Mouse (Mus musculus) embryonic facial prominence, embryonic 15.5 days (tissue): Measurements from ENCODE around the gene Plxna3. TPM values are rescaled to one million over a fixed set of nuclear protein-coding genes. Genes with fewer than 3 reads are reported as not detected.

Experiments used
- ATAC-seq: fragments of 200-750 bp; cut with Nextera tagmentation; 2 replicates; pipeline ENCODE4 v1.8.0; 2017; ENCODE audit warnings: low read depth, moderate TSS enrichment; ENCODE audit not compliant: insufficient number of reproducible peaks, low FRiP score, low TSS enrichment
- H3K27ac ChIP-seq: fragments of 300-500 bp; sonication (generic); replicated peaks from 2 replicates; pipeline ENCODE4 v1.5.1; 2015; ENCODE audit warnings: mild to moderate bottlenecking, inconsistent platforms
- H3K27me3 ChIP-seq: fragments of 300-500 bp; sonication (generic); 2 replicates; pipeline ENCODE4 v1.6.1; 2015; ENCODE audit warnings: inconsistent platforms
- H3K36me3 ChIP-seq: fragments of 300-500 bp; sonication (generic); 2 replicates; pipeline ENCODE4 v1.6.1; 2015; ENCODE audit warnings: mild to moderate bottlenecking, inconsistent platforms
- H3K4me1 ChIP-seq: fragments of 300-500 bp; sonication (generic); 2 replicates; pipeline ENCODE4 v1.6.1; 2015; ENCODE audit warnings: inconsistent platforms
- H3K4me2 ChIP-seq: fragments of 300-500 bp; sonication (generic); replicated peaks from 2 replicates; pipeline ENCODE4 v1.6.1; 2015; ENCODE audit warnings: mild to moderate bottlenecking, inconsistent platforms
- H3K4me3 ChIP-seq: fragments of 300-500 bp; sonication (generic); replicated peaks from 2 replicates; pipeline ENCODE4 v1.5.1; 2015; ENCODE audit warnings: mild to moderate bottlenecking, inconsistent platforms
- H3K9ac ChIP-seq: fragments of 300-500 bp; sonication (generic); 2 replicates; pipeline ENCODE4 v1.6.1; 2015; ENCODE audit warnings: inconsistent platforms
- H3K9me3 ChIP-seq: fragments of 300-500 bp; sonication (generic); replicated peaks from 2 replicates; pipeline ENCODE4 v1.6.1; 2016; ENCODE audit warnings: inconsistent platforms
- WGBS: fragments of 180-500 bp; shearing (Covaris S2); methylation state at CpG from one replicate; pipeline ENCODE4 v1.1.7; 2015; 5-methylcytosine and 5-hydroxymethylcytosine counted together
- microRNA-seq: library from miRNA; unstranded; fragments of <30 nt; microRNA quantifications from one replicate; pipeline ENCODE4, GENCODE M21; 2016; ENCODE audit warnings: borderline number of aligned reads
- polyA plus RNA-seq: library from polyadenylated mRNA; unstranded; fragments of >200 nt; fragmentation: Nextera tagmentation; extraction: Ambion mirVana; gene quantifications from 2 replicates; pipeline ENCODE4 v1.2.1, GENCODE M21; 2015

Plxna3 gene
- polyA plus RNA-seq, 1 experiment from 2014 or later = 21.5 TPM

DNA sequence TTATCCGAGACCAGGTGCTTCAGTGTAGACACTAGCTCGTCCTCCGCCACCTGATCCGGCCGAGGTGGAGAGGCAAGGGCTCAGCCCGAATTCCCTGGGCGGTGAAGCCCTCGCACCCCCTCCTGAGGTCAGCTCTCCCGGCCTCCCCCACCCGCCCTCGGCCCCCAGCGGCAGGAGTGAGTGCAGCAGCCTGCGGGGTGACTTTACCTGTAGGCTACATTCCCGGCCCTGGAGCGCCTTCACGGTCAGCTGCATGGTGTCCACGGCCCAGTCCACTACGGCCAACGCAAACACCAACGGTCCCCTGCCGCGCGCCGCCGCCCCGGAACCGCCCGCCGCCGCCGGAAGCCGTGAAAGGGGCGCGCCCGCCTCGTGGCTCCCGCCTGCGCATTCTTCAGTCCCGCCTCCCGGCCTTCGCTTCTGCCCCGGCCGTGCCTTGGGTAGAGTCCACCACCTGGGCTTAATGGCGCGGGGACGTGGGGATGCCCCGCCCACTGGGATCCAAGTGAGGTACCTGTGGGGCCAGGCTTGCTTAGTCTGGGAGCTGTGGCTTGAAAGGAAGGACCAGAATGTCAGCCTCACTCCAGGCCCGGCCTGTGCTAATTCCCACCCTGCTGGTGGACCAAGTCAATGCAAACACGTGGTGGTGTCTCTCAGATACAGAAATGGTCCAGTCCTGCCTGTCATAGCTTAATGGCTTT is 39.5 kb downstream of the Plxna3 start:
- no peaks in the 10 kb centered on the region for H3K27me3 ChIP-seq
- peak overlapping the region; percentile 51 for H3K4me2 ChIP-seq
- H3K9me3 ChIP-seq = no peaks in the 10 kb centered on the region
- peak overlapping the region; percentile 72 for H3K27ac ChIP-seq
- H3K4me3 ChIP-seq = peak overlapping the region; percentile 57
- peaks cover 3% of the 10 kb centered on the region; the same call in 1 of the 2 replicates for H3K4me1 ChIP-seq
- WGBS = 20% methylated on average over 47 of the region's 49 CpGs
- ATAC-seq = peak; percentile 86
- 0 out of 2 replicates have a peak, but pooled peaks cover 8% of the 10 kb centered on the region for H3K36me3 ChIP-seq
- peak overlapping the region; percentile 42 for H3K9ac ChIP-seq

DNA sequence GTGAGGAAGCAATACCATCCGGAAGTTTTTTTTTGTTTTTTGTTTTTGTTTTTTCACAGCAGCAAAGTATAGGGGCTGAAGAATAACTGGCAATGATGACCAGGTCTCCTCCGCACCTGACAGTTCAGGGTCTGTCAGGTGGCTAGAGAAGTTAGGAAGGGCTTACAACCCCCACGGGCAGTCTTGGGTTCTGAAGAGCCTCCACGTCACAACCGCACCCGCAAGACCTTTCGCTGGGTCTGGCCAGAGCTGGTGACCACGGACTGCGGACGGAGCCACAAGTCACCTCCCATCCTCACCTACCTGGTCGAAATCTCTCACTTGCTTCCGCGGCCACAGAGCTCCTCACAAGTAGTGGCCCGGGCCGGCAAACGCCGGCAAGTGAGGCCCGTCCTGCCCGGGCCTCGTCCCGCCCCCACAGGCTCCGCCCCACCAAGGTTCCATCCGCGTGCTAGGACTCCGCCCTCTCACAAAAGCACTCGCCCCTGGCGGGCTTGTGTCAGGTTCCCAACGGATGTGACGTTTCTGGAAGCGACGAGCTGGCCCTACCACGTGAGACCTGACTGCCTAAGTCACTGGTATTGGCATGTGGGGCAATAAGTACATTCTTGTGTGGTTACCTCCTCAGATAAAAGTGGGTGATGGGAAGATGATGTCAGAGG is 44.2 kb downstream of the Plxna3 start, which contains the start of the genes Ubl4a and Slc10a3:
Ubl4a (minus strand) TSS at position 331 of the 662 bp plus-strand sequence.
Slc10a3 (minus strand) TSS at position 462 of the 662 bp plus-strand sequence.
- Histone ChIP-seq H3K27ac (no peak within 1 kb of the TSS), H3K9me3 (no peaks in the 10 kb centered on the region), H3K4me3 (peak within 1 kb of the TSS; percentile 53), H3K9ac (0 out of 2 replicates have a peak within 1 kb of the TSS, but pooled peaks have one; percentile 23), H3K4me2 (peak within 1 kb of the TSS; percentile 55), H3K36me3 (no peaks in the 10 kb centered on the region), H3K4me1 (no peaks in the 10 kb centered on the region), H3K27me3 (no peaks in the 10 kb centered on the region)
- peak; percentile 88 for ATAC-seq
- 20% methylated on average over 32 of the region's 32 CpGs for WGBS

DNA sequence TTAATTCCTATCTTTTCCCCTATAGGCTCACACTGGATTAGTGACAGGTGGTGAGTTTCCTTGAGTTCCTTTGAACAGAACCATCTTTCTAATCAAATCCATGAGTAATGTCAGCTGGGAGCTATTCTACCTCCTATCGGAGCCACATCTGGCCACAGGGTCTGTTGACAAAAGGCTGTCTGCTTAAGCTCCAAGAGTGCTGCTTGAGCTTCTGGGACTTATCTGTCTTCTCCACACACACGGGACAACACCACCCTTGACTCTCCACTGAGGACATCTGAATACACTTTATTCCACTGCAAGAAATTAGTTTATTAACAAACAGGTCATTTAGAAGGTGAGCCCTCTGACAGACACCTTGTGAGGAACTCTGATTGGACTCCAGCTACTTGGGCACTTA is 55.6 kb downstream of the Plxna3 start:
- no peak overlapping the region for H3K4me2 ChIP-seq
- 52% methylated on average over 2 of the region's 2 CpGs for WGBS
- H3K4me1 ChIP-seq = no peaks in the 10 kb centered on the region
- H3K9me3 ChIP-seq = no peaks in the 10 kb centered on the region
- no peaks in the 10 kb centered on the region for H3K27me3 ChIP-seq
- no peak overlapping the region for H3K9ac ChIP-seq
- H3K4me3 ChIP-seq = no peak overlapping the region
- H3K36me3 ChIP-seq = no peaks in the 10 kb centered on the region
- H3K27ac ChIP-seq = no peak overlapping the region
- no peak for ATAC-seq

DNA sequence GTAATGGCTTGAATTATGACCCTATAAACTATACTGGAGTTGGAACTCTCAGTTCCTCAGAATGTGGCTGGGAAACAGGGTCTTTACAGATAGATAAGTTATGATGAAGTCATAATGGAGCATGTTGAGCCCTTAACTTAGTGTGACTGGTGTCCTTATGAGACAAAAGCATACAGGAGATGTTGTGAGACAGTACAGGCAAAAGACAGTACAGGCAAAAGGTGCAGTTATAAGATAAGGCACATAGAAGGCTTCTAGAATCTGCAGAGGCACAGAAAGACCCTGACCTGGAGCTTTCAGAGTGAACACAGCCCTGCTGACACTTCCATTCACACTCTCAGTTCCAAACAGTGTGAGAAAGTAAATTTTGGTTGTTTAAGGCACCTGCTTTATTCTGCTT is 59.3 kb downstream of the Plxna3 start:
- H3K9me3 ChIP-seq = no peaks in the 10 kb centered on the region
- H3K4me2 ChIP-seq = no peak overlapping the region
- no peaks in the 10 kb centered on the region for H3K27me3 ChIP-seq
- no peak for ATAC-seq
- H3K27ac ChIP-seq = no peak overlapping the region
- H3K4me1 ChIP-seq = 0 out of 2 replicates have a peak, but pooled peaks cover 4% of the 10 kb centered on the region
- H3K9ac ChIP-seq = no peak overlapping the region
- no peaks in the 10 kb centered on the region for H3K36me3 ChIP-seq
- no peak overlapping the region for H3K4me3 ChIP-seq

DNA sequence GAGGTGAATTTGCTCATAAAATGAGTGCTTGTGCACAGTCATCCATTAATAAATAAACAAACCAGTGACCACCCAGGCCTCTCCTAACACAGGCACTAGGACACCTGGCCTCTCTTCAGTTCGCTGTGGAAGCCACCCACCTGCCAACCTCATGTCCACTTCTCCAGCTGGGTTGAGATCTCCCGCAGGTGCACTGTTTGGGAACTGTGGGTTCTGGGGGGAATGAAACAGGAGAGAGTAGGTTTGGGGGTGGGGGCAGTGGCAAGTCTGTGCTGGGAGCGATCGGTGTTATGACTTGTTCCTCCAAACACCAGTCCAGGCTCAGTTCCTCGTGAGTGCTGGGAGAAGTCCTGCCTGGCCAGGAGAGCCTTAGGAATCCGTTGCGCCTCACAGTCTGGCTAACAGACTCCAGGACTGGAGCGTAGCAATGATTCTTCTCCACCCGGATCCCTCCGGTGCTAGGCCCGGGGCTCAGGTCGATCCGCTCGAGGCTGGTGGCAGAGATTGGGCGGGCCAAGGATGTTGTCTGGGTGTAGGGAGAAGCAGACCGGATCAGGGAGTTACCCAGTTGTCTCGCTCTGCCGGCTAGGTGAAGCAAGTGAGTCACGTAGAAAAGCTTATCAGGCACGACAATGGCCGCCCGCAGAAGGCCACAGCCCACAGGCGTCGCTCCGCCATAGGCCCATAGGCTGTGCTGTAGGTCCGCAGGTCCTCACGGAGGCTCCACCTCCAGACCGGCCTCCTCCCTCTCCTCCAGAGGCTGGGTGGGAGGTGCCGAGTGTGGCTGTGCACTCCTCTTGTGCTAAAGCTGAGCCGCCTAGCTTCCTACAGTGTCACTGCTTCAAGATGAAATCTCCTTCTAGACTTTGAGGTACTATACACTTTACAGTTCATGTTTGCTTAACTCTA is 63.9 kb downstream of the Plxna3 start, which contains the start of the genes Fam3a and Ikbkg:
Fam3a (minus strand) TSS at position 738 of the 909 bp plus-strand sequence.
Ikbkg (plus strand) TSS at position 756 of the 909 bp plus-strand sequence.
- Histone ChIP-seq H3K4me2 (peak within 1 kb of the TSS; percentile 51), H3K27ac (peak within 1 kb of the TSS; percentile 82), H3K4me3 (peak within 1 kb of the TSS; percentile 56), H3K9me3 (no peaks in the 10 kb centered on the region), H3K27me3 (no peaks in the 10 kb centered on the region), H3K4me1 (0 out of 2 replicates have a peak, but pooled peaks cover 4% of the 10 kb centered on the region), H3K36me3 (no peaks in the 10 kb centered on the region), H3K9ac (peak within 1 kb of the TSS; percentile 50)
- ATAC-seq = peak; percentile 100
- 21% methylated on average over 30 of the region's 30 CpGs for WGBS

Small RNAs within 50 kb of the gene (microRNA-seq; reads per million reads assigned to microRNA genes)
- not detected for gene Mir7092

Other genes starting within 250 kb of the Plxna3 start
- gene Opn1mw, start 201.6 kb upstream of the Plxna3 start, polyA plus RNA-seq = not detected in 2 replicates
- 11.9 and 12.1 TPM in 2 replicates for gene Mecp2, start 193.7 kb upstream of the Plxna3 start, polyA plus RNA-seq
- gene Tex28, start 161.2 kb upstream of the Plxna3 start, polyA plus RNA-seq = not detected in 2 replicates
- gene Tktl1, start 151.8 kb upstream of the Plxna3 start, polyA plus RNA-seq = not detected in 2 replicates
- gene Flna, start 79.2 kb upstream of the Plxna3 start, polyA plus RNA-seq = 226 and 234 TPM in 2 replicates
- gene Emd, start 74.4 kb upstream of the Plxna3 start, polyA plus RNA-seq = 26.5 and 28.8 TPM in 2 replicates
- 678 and 798 TPM in 2 replicates for gene Rpl10, start 58.3 kb upstream of the Plxna3 start, polyA plus RNA-seq
- 98.0 and 103 TPM in 2 replicates for gene Taz, start 47.2 kb upstream of the Plxna3 start, polyA plus RNA-seq
- 16.8 and 20.1 TPM in 2 replicates for gene Dnase1l1, start 46.7 kb upstream of the Plxna3 start, polyA plus RNA-seq
- 158 and 160 TPM in 2 replicates for gene Atp6ap1, start 32.0 kb upstream of the Plxna3 start, polyA plus RNA-seq
- 223 and 260 TPM in 2 replicates for gene Gdi1, start 24.1 kb upstream of the Plxna3 start, polyA plus RNA-seq
- 66.6 and 68.3 TPM in 2 replicates for gene Fam50a, start 16.0 kb upstream of the Plxna3 start, polyA plus RNA-seq
- 96.2 and 101 TPM in 2 replicates for gene Lage3, start 24.6 kb downstream of the Plxna3 start, polyA plus RNA-seq
- 76.4 and 78.5 TPM in 2 replicates for gene Ubl4a, start 44.2 kb downstream of the Plxna3 start, polyA plus RNA-seq
- 20.9 and 23.4 TPM in 2 replicates for gene Slc10a3, start 44.3 kb downstream of the Plxna3 start, polyA plus RNA-seq
- gene Fam3a, start 64.2 kb downstream of the Plxna3 start, polyA plus RNA-seq = 47.4 and 48.2 TPM in 2 replicates
- gene Ikbkg, start 64.2 kb downstream of the Plxna3 start, polyA plus RNA-seq = 20.3 and 21.4 TPM in 2 replicates
- gene G6pdx, start 100.1 kb downstream of the Plxna3 start, polyA plus RNA-seq = 54.1 and 65.4 TPM in 2 replicates
- 0.84 TPM in 1 of 2 replicates, not detected in the other for gene Gm6880, start 152.3 kb downstream of the Plxna3 start, polyA plus RNA-seq
- gene Olfr1326-ps1, start 245.8 kb downstream of the Plxna3 start, polyA plus RNA-seq = not detected in 2 replicates